Comparison of ENCODE assay signal across 22 mouse cellular contexts in genomic region chr12:27552809-27553208, GRCm38 (mm10).
DNase-seq lines count a peak whose midpoint lies in the region; ATAC-seq and TF ChIP-seq lines count a peak whose summit lies in the region.
"Had no signal": no experiment of that assay in that cellular context is flagged by ENCODE, and none has a peak within 500 bp of the region (broad histone marks: within the 10 kb centered on the region; RNA-seq: fewer than 3 reads in every experiment).

No protein-coding gene starts in this region.

- H3ac ChIP-seq in myocyte (ENCODE audit: control insufficient read depth, insufficient read length): no peak overlapping the region

- TF ChIP-seq POLR2A in myocyte (IDR thresholded peaks at IDR 0.05; ENCODE audit: insufficient read length, low read depth): no peak

- no peak for DNase-seq in embryonic facial prominence, embryonic 10.5 days (ENCODE audit: low spot score)
- peak; percentile 62 for DNase-seq in lung, embryonic 14.5 days
- no peak for DNase-seq in lung, postnatal 36 days
- DNase-seq in Patski (ENCODE audit: low read depth, low spot score): peak; percentile 55
- DNase-seq: adrenal gland, adult 2 months; adrenal gland, postnatal 36 days; cerebellum, adult 11 months; cerebellum, adult 8-10 months; cerebellum, postnatal 14 days; gastrocnemius, postnatal 10 days; heart, adult 18-20 months; heart, postnatal 14 days had no signal

- H3K9ac ChIP-seq in embryonic facial prominence, embryonic 13.5 days: no peak overlapping the region
- no peak overlapping the region for H3K9ac ChIP-seq in lung, embryonic 14.5 days
- H3K9ac ChIP-seq in heart, embryonic 11.5 days (ENCODE audit: low read depth, low read length): no peak overlapping the region
- H3K9ac ChIP-seq: embryonic facial prominence, embryonic 15.5 days; forebrain, embryonic 15.5 days; heart, embryonic 15.5 days; hindbrain, embryonic 13.5 days had no signal

- no peaks in the 10 kb centered on the region for H3K36me3 ChIP-seq in embryonic facial prominence, embryonic 13.5 days
- H3K36me3 ChIP-seq in embryonic facial prominence, embryonic 10.5 days (replicated peaks): no peaks in the 10 kb centered on the region
- no peaks in the 10 kb centered on the region for H3K36me3 ChIP-seq in lung, embryonic 14.5 days (ENCODE audit: insufficient read depth)
- no peaks in the 10 kb centered on the region for H3K36me3 ChIP-seq in myocyte (ENCODE audit: control insufficient read depth, insufficient read depth)
- no peaks in the 10 kb centered on the region for H3K36me3 ChIP-seq in heart, embryonic 11.5 days (ENCODE audit: control insufficient read depth, insufficient read depth, low read length)
- H3K36me3 ChIP-seq: embryonic facial prominence, embryonic 15.5 days; forebrain, embryonic 15.5 days; heart, embryonic 10.5 days; heart, embryonic 15.5 days; hindbrain, embryonic 13.5 days had no signal

- POLR2A ChIA-PET in Patski (lab: Charles Lee): no interaction called here

- no peak overlapping the region for H3K4me2 ChIP-seq in embryonic facial prominence, embryonic 13.5 days
- H3K4me2 ChIP-seq in lung, embryonic 14.5 days: no peak overlapping the region
- H3K4me2 ChIP-seq in myocyte (ENCODE audit: low read depth): no peak overlapping the region
- H3K4me2 ChIP-seq in heart, embryonic 11.5 days: no peak overlapping the region
- H3K4me2 ChIP-seq: embryonic facial prominence, embryonic 15.5 days; forebrain, embryonic 15.5 days; heart, embryonic 15.5 days; hindbrain, embryonic 13.5 days had no signal

- no peak overlapping the region for H3K4me3 ChIP-seq in embryonic facial prominence, embryonic 13.5 days
- H3K4me3 ChIP-seq in embryonic facial prominence, embryonic 10.5 days: no peak overlapping the region
- H3K4me3 ChIP-seq in lung, embryonic 14.5 days (ENCODE audit: low read depth, low read length): no peak overlapping the region
- no peak overlapping the region for H3K4me3 ChIP-seq in myocyte
- H3K4me3 ChIP-seq in heart, embryonic 11.5 days (ENCODE audit: low read depth, low read length): no peak overlapping the region
- H3K4me3 ChIP-seq: embryonic facial prominence, embryonic 15.5 days; erythroblast, embryonic 14.5 days; forebrain, embryonic 15.5 days; heart, embryonic 10.5 days; heart, embryonic 15.5 days; hindbrain, embryonic 13.5 days had no signal

- in situ Hi-C loops in Patski (cut with MboI; ENCODE audit: low pct_unique_long_range_greater_than_20kb): no loop called here

- 16% methylated on average over 1 of the region's 1 CpGs for WGBS in embryonic facial prominence, embryonic 13.5 days
- 55% methylated on average over 1 of the region's 1 CpGs for WGBS in embryonic facial prominence, embryonic 10.5 days
- 27% methylated on average over 1 of the region's 1 CpGs for WGBS in lung, embryonic 14.5 days
- 52% methylated on average over 1 of the region's 1 CpGs for WGBS in heart, embryonic 11.5 days (ENCODE audit: insufficient replicate concordance)

- no peak for ATAC-seq in embryonic facial prominence, embryonic 13.5 days (ENCODE audit: insufficient number of reproducible peaks, insufficient read depth, low FRiP score, low TSS enrichment, low read depth)
- ATAC-seq in lung, embryonic 14.5 days (ENCODE audit: insufficient read depth): no peak
- ATAC-seq in Patski: no peak
- no peak for ATAC-seq in heart, embryonic 11.5 days (replicated peaks; ENCODE audit: insufficient number of reproducible peaks, low FRiP score, low TSS enrichment)
- ATAC-seq: forebrain, embryonic 15.5 days; hindbrain, postnatal 0 days had no signal

- no peaks in the 10 kb centered on the region for H3K9me3 ChIP-seq in embryonic facial prominence, embryonic 13.5 days
- no peaks in the 10 kb centered on the region for H3K9me3 ChIP-seq in embryonic facial prominence, embryonic 10.5 days
- H3K9me3 ChIP-seq in lung, embryonic 14.5 days (ENCODE audit: low read depth, low read length): no peaks in the 10 kb centered on the region
- H3K9me3 ChIP-seq in heart, embryonic 11.5 days (replicated peaks; ENCODE audit: control insufficient read depth, low read length): no peaks in the 10 kb centered on the region
- H3K9me3 ChIP-seq: embryonic facial prominence, embryonic 15.5 days; forebrain, embryonic 15.5 days; heart, embryonic 10.5 days; heart, embryonic 15.5 days; hindbrain, embryonic 13.5 days had no signal

- no peak for TF ChIP-seq CTCF in lung, embryonic 14.5 days (IDR thresholded peaks at IDR 0.05; ENCODE audit: low read depth)
- no peak for TF ChIP-seq CTCF in Patski (IDR thresholded peaks at IDR 0.05)

- 0 out of 2 replicates have a peak, but pooled peaks cover under 1% of the 10 kb centered on the region for H3K4me1 ChIP-seq in embryonic facial prominence, embryonic 13.5 days
- no peaks in the 10 kb centered on the region for H3K4me1 ChIP-seq in embryonic facial prominence, embryonic 10.5 days
- H3K4me1 ChIP-seq in lung, embryonic 14.5 days (ENCODE audit: insufficient read depth): no peaks in the 10 kb centered on the region
- no peaks in the 10 kb centered on the region for H3K4me1 ChIP-seq in heart, embryonic 11.5 days (ENCODE audit: control insufficient read depth, insufficient read depth, low read length)
- H3K4me1 ChIP-seq: embryonic facial prominence, embryonic 15.5 days; forebrain, embryonic 15.5 days; heart, embryonic 10.5 days; heart, embryonic 15.5 days; hindbrain, embryonic 13.5 days had no signal

- no peaks in the 10 kb centered on the region for H3K27me3 ChIP-seq in embryonic facial prominence, embryonic 13.5 days
- H3K27me3 ChIP-seq in embryonic facial prominence, embryonic 10.5 days (replicated peaks; ENCODE audit: low read depth, poor library complexity, severe bottlenecking): no peaks in the 10 kb centered on the region
- no peaks in the 10 kb centered on the region for H3K27me3 ChIP-seq in lung, embryonic 14.5 days (ENCODE audit: insufficient read depth, low read length)
- H3K27me3 ChIP-seq in Patski (no peaks in the 10 kb centered on the region), myocyte (ENCODE audit: control insufficient read depth, insufficient read depth, insufficient read length) (no peaks in the 10 kb centered on the region)
- H3K27me3 ChIP-seq in heart, embryonic 11.5 days (ENCODE audit: control insufficient read depth, insufficient read depth, low read length): no peaks in the 10 kb centered on the region
- H3K27me3 ChIP-seq: embryonic facial prominence, embryonic 15.5 days; forebrain, embryonic 15.5 days; heart, embryonic 15.5 days; hindbrain, embryonic 13.5 days had no signal

- CTCF ChIA-PET in Patski (lab: Charles Lee): no interaction called here

- no peaks in the 10 kb centered on the region for H3K79me2 ChIP-seq in myocyte (ENCODE audit: control insufficient read depth, insufficient read depth)

- H3K27ac ChIP-seq in embryonic facial prominence, embryonic 13.5 days: peak overlapping the region; percentile 3; the same call in 1 of the 2 replicates
- H3K27ac ChIP-seq in embryonic facial prominence, embryonic 10.5 days (replicated peaks): no peak overlapping the region
- H3K27ac ChIP-seq in lung, embryonic 14.5 days (ENCODE audit: low read depth): no peak overlapping the region
- no peak overlapping the region for H3K27ac ChIP-seq in heart, embryonic 11.5 days (ENCODE audit: low read depth, low read length)
- H3K27ac ChIP-seq: embryonic facial prominence, embryonic 15.5 days; forebrain, embryonic 15.5 days; heart, embryonic 10.5 days; heart, embryonic 15.5 days; hindbrain, embryonic 13.5 days; hindbrain, postnatal 0 days had no signal

TF ChIP-seq in myocyte, 11 proteins besides CTCF, POLR2A, EP300 and RAD21:
- TF ChIP-seq USF1 (IDR thresholded peaks at IDR 0.05; ENCODE audit: low read depth): no peak
- TF ChIP-seq CEBPB (IDR thresholded peaks at IDR 0.05; ENCODE audit: insufficient read depth, poor library complexity, severe bottlenecking): no peak
- no peak for TF ChIP-seq REST (IDR thresholded peaks at IDR 0.05; ENCODE audit: insufficient read depth, insufficient read length)
- TF ChIP-seq MYOD1 (IDR thresholded peaks at IDR 0.05; ENCODE audit: control insufficient read depth in 1 of 3, insufficient read length in 2 of 3, low read depth in 2 of 3): peak in 2 of 3 experiments; percentile 23 to 28
- TF ChIP-seq TCF12 (IDR thresholded peaks at IDR 0.05; ENCODE audit: insufficient read depth, poor library complexity, severe bottlenecking): no peak
- no peak for TF ChIP-seq TCF3 (IDR thresholded peaks at IDR 0.05; ENCODE audit: insufficient read length, low read depth)
- TF ChIP-seq E2F4 (IDR thresholded peaks at IDR 0.05; ENCODE audit: insufficient read depth): no peak
- no peak for TF ChIP-seq POLR2AphosphoS2 (IDR thresholded peaks at IDR 0.05; ENCODE audit: insufficient read length, low read depth)
- no peak for TF ChIP-seq SRF (IDR thresholded peaks at IDR 0.05; ENCODE audit: control insufficient read depth, insufficient read length, low read depth)

Comparison
In these comparisons a context has a peak if more than half of its experiments do, and no peak if none do; other contexts are left out.
1. DNase-seq: peak in lung, embryonic 14.5 days (single experiment) and Patski (single experiment); none in embryonic facial prominence, embryonic 10.5 days (single experiment) and lung, postnatal 36 days (single experiment).